Comparison of ENCODE assay signal across 10 mouse cellular contexts in genomic region chr11:118550773-118551520, GRCm38 (mm10).
DNase-seq lines count a peak whose midpoint lies in the region; ATAC-seq and TF ChIP-seq lines count a peak whose summit lies in the region.
"Had no signal": no experiment of that assay in that cellular context is flagged by ENCODE, and none has a peak within 500 bp of the region (broad histone marks: within the 10 kb centered on the region; RNA-seq: fewer than 3 reads in every experiment).

No protein-coding gene starts in this region.

- H3K4me3 ChIP-seq in ES-E14 (ENCODE audit: insufficient read depth in 1 of 2, low read depth in 1 of 2, low read length in 2 of 2, poor library complexity in 1 of 2, severe bottlenecking in 1 of 2): peak overlapping the region; percentile 17 to 21; a peak in 2 of 4 replicates
- H3K4me3 ChIP-seq in forebrain, embryonic 15.5 days: no peak overlapping the region
- no peak overlapping the region for H3K4me3 ChIP-seq in neural tube, embryonic 13.5 days
- H3K4me3 ChIP-seq in heart, embryonic 11.5 days (ENCODE audit: low read depth, low read length): no peak overlapping the region
- H3K4me3 ChIP-seq: liver, embryonic 13.5 days had no signal

- no peaks in the 10 kb centered on the region for H3K9me3 ChIP-seq in ES-E14 (ENCODE audit: control insufficient read depth, insufficient read depth, low read depth, low read length)
- H3K9me3 ChIP-seq in forebrain, embryonic 15.5 days: no peaks in the 10 kb centered on the region
- no peaks in the 10 kb centered on the region for H3K9me3 ChIP-seq in neural tube, embryonic 13.5 days
- H3K9me3 ChIP-seq in heart, embryonic 11.5 days (replicated peaks; ENCODE audit: control insufficient read depth, low read length): no peaks in the 10 kb centered on the region
- H3K9me3 ChIP-seq: liver, embryonic 13.5 days had no signal

- 0 out of 2 replicates have a peak overlapping the region, but pooled peaks have one; percentile 12 for H3K4me2 ChIP-seq in forebrain, embryonic 15.5 days (replicated peaks)
- H3K4me2 ChIP-seq in neural tube, embryonic 13.5 days: no peak overlapping the region
- no peak overlapping the region for H3K4me2 ChIP-seq in heart, embryonic 11.5 days
- H3K4me2 ChIP-seq: liver, embryonic 13.5 days had no signal

- no peak overlapping the region; the same call in 1 of the 2 replicates for H3K9ac ChIP-seq in ES-E14 (ENCODE audit: insufficient read depth, low read depth, low read length, poor library complexity, severe bottlenecking)
- no peak overlapping the region for H3K9ac ChIP-seq in forebrain, embryonic 15.5 days (replicated peaks)
- H3K9ac ChIP-seq in neural tube, embryonic 13.5 days: peak overlapping the region; percentile 41
- H3K9ac ChIP-seq in heart, embryonic 11.5 days (ENCODE audit: low read depth, low read length): no peak overlapping the region
- H3K9ac ChIP-seq: liver, embryonic 13.5 days had no signal

- H3K4me1 ChIP-seq in ES-E14 (ENCODE audit: control insufficient read depth in 2 of 2, insufficient read depth in 2 of 2, low read length in 2 of 2, poor library complexity in 1 of 2): peaks cover 10 to 33% of the 10 kb centered on the region in 2 experiments; a peak in 2 of 4 replicates
- H3K4me1 ChIP-seq in forebrain, embryonic 15.5 days: peaks cover 44% of the 10 kb centered on the region
- peaks cover 72% of the 10 kb centered on the region for H3K4me1 ChIP-seq in neural tube, embryonic 13.5 days (replicated peaks)
- no peaks in the 10 kb centered on the region for H3K4me1 ChIP-seq in heart, embryonic 11.5 days (ENCODE audit: control insufficient read depth, insufficient read depth, low read length)
- H3K4me1 ChIP-seq: liver, embryonic 13.5 days had no signal

- no peaks in the 10 kb centered on the region for H3K36me3 ChIP-seq in ES-E14 (ENCODE audit: control insufficient read depth, insufficient read depth, low read length, poor library complexity, severe bottlenecking)
- H3K36me3 ChIP-seq in forebrain, embryonic 15.5 days: no peaks in the 10 kb centered on the region
- no peaks in the 10 kb centered on the region for H3K36me3 ChIP-seq in neural tube, embryonic 13.5 days
- no peaks in the 10 kb centered on the region for H3K36me3 ChIP-seq in heart, embryonic 11.5 days (ENCODE audit: control insufficient read depth, insufficient read depth, low read length)
- H3K36me3 ChIP-seq: liver, embryonic 13.5 days had no signal

- in situ Hi-C loops in ES-E14 (cut with MboI; ENCODE audit: low sequenced_read_pairs in 2 of 2, unreplicated experiment in 2 of 2): no loop called here

- H3K27ac ChIP-seq in ES-E14 (ENCODE audit: insufficient read depth, low read depth, low read length, poor library complexity, severe bottlenecking): no peak overlapping the region; the same call in 1 of the 2 replicates
- H3K27ac ChIP-seq in forebrain, embryonic 15.5 days (replicated peaks): peak overlapping the region; percentile 78
- H3K27ac ChIP-seq in neural tube, embryonic 13.5 days (replicated peaks): peak overlapping the region; percentile 82
- no peak overlapping the region for H3K27ac ChIP-seq in heart, embryonic 11.5 days (ENCODE audit: low read depth, low read length)
- H3K27ac ChIP-seq: liver, embryonic 13.5 days had no signal

- ATAC-seq in forebrain, embryonic 15.5 days (replicated peaks): peak; percentile 53; the same call in 1 of the 2 replicates
- peak; percentile 70 for ATAC-seq in neural tube, embryonic 13.5 days (ENCODE audit: low read depth)
- no peak for ATAC-seq in heart, embryonic 11.5 days (replicated peaks; ENCODE audit: insufficient number of reproducible peaks, low FRiP score, low TSS enrichment)

- WGBS in forebrain, embryonic 15.5 days: 11% methylated on average over 17 of the region's 17 CpGs
- 15% methylated on average over 17 of the region's 17 CpGs for WGBS in neural tube, embryonic 13.5 days
- WGBS in heart, embryonic 11.5 days (ENCODE audit: insufficient replicate concordance): 36% methylated on average over 17 of the region's 17 CpGs

- no peaks in the 10 kb centered on the region for H3K27me3 ChIP-seq in forebrain, embryonic 15.5 days
- no peaks in the 10 kb centered on the region for H3K27me3 ChIP-seq in neural tube, embryonic 13.5 days
- H3K27me3 ChIP-seq in heart, embryonic 11.5 days (ENCODE audit: control insufficient read depth, insufficient read depth, low read length): peaks cover 43% of the 10 kb centered on the region

- peak; percentile 25 for DNase-seq in embryo, embryonic 11 days
- no peak for DNase-seq in embryo, embryonic 9.5 days (ENCODE audit: extremely low spot score)
- DNase-seq in ES-E14 (ENCODE audit: low read depth, low spot score): no peak
- DNase-seq in spleen, postnatal 14 days (ENCODE audit: low spot score in 2 of 2): no peak
- DNase-seq in adrenal gland, postnatal 25 days: no peak
- DNase-seq: adrenal gland, postnatal 36 days; liver, embryonic 13.5 days had no signal

TF ChIP-seq in ES-E14, 5 proteins besides CTCF, POLR2A, EP300 and RAD21:
- TF ChIP-seq ZC3H11A (IDR thresholded peaks at IDR 0.05; ENCODE audit: borderline replicate concordance, low read depth, low read length) (no peak), MAFK (IDR thresholded peaks at IDR 0.05; ENCODE audit: insufficient read depth, low read depth, low read length) (no peak), ZNF384 (IDR thresholded peaks at IDR 0.05; ENCODE audit: low read depth, low read length) (no peak), CHD2 (IDR thresholded peaks at IDR 0.05; ENCODE audit: low read depth, low read length) (no peak), HCFC1 (IDR thresholded peaks at IDR 0.05; ENCODE audit: borderline replicate concordance, insufficient read depth, low read length) (no peak)

Comparison
In these comparisons a context has a peak if more than half of its experiments do, and no peak if none do; other contexts are left out.
1. H3K27ac ChIP-seq: peak in forebrain, embryonic 15.5 days (single experiment) and neural tube, embryonic 13.5 days (single experiment); none in ES-E14 (single experiment) and heart, embryonic 11.5 days (single experiment).
2. H3K4me3 ChIP-seq: peak in ES-E14 (2 of 2); none in forebrain, embryonic 15.5 days (single experiment), neural tube, embryonic 13.5 days (single experiment) and heart, embryonic 11.5 days (single experiment).